Comparison of ENCODE assay signal across 26 mouse cellular contexts in the genomic region with DNA sequence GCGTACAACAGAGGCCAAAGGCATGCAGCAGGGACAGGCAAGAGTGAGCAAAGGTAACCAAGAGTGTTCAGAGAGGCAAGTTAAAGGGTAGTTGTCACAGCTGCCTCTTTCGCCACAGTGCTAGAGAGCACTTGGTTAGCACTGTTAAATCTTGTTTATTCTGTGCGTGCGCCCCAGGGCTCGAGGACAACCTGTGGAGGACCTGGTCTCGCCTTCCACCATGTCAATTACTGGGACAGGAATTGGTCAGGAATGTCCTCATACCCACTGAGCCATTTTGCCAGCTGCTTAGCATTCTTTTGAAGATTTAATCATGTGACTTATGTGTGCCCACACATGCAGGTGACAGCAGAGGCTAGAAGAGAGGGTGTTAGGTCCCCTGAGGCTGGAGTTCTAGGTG. TPM values are rescaled to one million over a fixed set of nuclear protein-coding genes. Genes with fewer than 3 reads are reported as not detected.
DNase-seq lines count a peak whose midpoint lies in the region; ATAC-seq and TF ChIP-seq lines count a peak whose summit lies in the region.
"Had no signal": no experiment of that assay in that cellular context is flagged by ENCODE, and none has a peak within 500 bp of the region (broad histone marks: within the 10 kb centered on the region; RNA-seq: fewer than 3 reads in every experiment).

No protein-coding gene starts in this region.

- DNase-seq in hindbrain, embryonic 11.5 days (ENCODE audit: low spot score) = no peak
- peak; percentile 23 for DNase-seq in kidney, adult 2 months
- DNase-seq in kidney, adult 18-20 months = no peak
- DNase-seq in lung, postnatal 0 days (ENCODE audit: low spot score) = peak; percentile 68
- no peak for DNase-seq in lung, postnatal 10 days
- no peak for DNase-seq in limb, embryonic 10.5 days (ENCODE audit: low spot score)
- DNase-seq: adrenal gland, adult 2 months; adrenal gland, postnatal 10 days; adrenal gland, postnatal 25 days; cerebellum, adult 11 months; cerebellum, adult 18-20 months; cerebellum, adult 8-10 months; cerebellum, adult 9-11 months; cerebellum, postnatal 14 days; cerebellum, postnatal 36 days; embryo, embryonic 11 days had no signal

- WGBS in hindbrain, embryonic 11.5 days = 86% methylated on average over 6 of the region's 6 CpGs
- 86% methylated on average over 6 of the region's 6 CpGs for WGBS in hindbrain, embryonic 12.5 days
- 80% methylated on average over 6 of the region's 6 CpGs for WGBS in kidney, adult 2 months
- WGBS in lung, postnatal 0 days = 64% methylated on average over 6 of the region's 6 CpGs
- WGBS in limb, embryonic 10.5 days = 82% methylated on average over 6 of the region's 6 CpGs

- TF ChIP-seq EP300 in lung, postnatal 0 days (IDR thresholded peaks at IDR 0.05) = no peak

- H3K36me3 ChIP-seq in hindbrain, embryonic 11.5 days (ENCODE audit: control insufficient read depth, insufficient read depth, low read length) = no peaks in the 10 kb centered on the region
- H3K36me3 ChIP-seq in hindbrain, embryonic 12.5 days = peaks cover 19% of the 10 kb centered on the region
- no peaks in the 10 kb centered on the region for H3K36me3 ChIP-seq in kidney, adult 2 months (ENCODE audit: control insufficient read depth, insufficient read depth, low read length)
- no peaks in the 10 kb centered on the region for H3K36me3 ChIP-seq in lung, postnatal 0 days (ENCODE audit: insufficient read depth, low read length)
- H3K36me3 ChIP-seq in limb, embryonic 10.5 days = peaks cover 23% of the 10 kb centered on the region

- no peak overlapping the region for H3K4me3 ChIP-seq in hindbrain, embryonic 11.5 days (ENCODE audit: low read depth, low read length)
- no peak overlapping the region for H3K4me3 ChIP-seq in hindbrain, embryonic 12.5 days
- H3K4me3 ChIP-seq in kidney, adult 2 months (ENCODE audit: insufficient read depth, low read depth, low read length) = no peak overlapping the region
- no peak overlapping the region for H3K4me3 ChIP-seq in lung, postnatal 0 days (ENCODE audit: low read depth, low read length)
- H3K4me3 ChIP-seq in limb, embryonic 10.5 days = no peak overlapping the region
- H3K4me3 ChIP-seq: embryonic facial prominence, embryonic 13.5 days; embryonic facial prominence, embryonic 15.5 days; erythroblast, embryonic 14.5 days; forebrain, embryonic 10.5 days; forebrain, embryonic 12.5 days had no signal

- TF ChIP-seq POLR2A in kidney, adult 2 months (IDR thresholded peaks at IDR 0.05; ENCODE audit: low read depth, low read length) = no peak

- H3K9me3 ChIP-seq in hindbrain, embryonic 11.5 days (ENCODE audit: control insufficient read depth, low read length) = no peaks in the 10 kb centered on the region
- no peaks in the 10 kb centered on the region for H3K9me3 ChIP-seq in hindbrain, embryonic 12.5 days (replicated peaks)
- no peaks in the 10 kb centered on the region for H3K9me3 ChIP-seq in lung, postnatal 0 days (ENCODE audit: low read length)
- H3K9me3 ChIP-seq in limb, embryonic 10.5 days (replicated peaks) = no peaks in the 10 kb centered on the region
- H3K9me3 ChIP-seq: embryonic facial prominence, embryonic 13.5 days; embryonic facial prominence, embryonic 15.5 days; forebrain, embryonic 10.5 days; forebrain, embryonic 12.5 days had no signal

- H3K27ac ChIP-seq in hindbrain, embryonic 11.5 days (ENCODE audit: low read depth, low read length) = no peak overlapping the region
- no peak overlapping the region for H3K27ac ChIP-seq in hindbrain, embryonic 12.5 days
- H3K27ac ChIP-seq in kidney, adult 2 months (ENCODE audit: insufficient read depth, low read depth, low read length) = no peak overlapping the region
- no peak overlapping the region for H3K27ac ChIP-seq in lung, postnatal 0 days (ENCODE audit: low read length)
- 0 out of 2 replicates have a peak overlapping the region, but pooled peaks have one; percentile 5 for H3K27ac ChIP-seq in limb, embryonic 10.5 days
- H3K27ac ChIP-seq: embryonic facial prominence, embryonic 13.5 days; embryonic facial prominence, embryonic 15.5 days; forebrain, embryonic 10.5 days; forebrain, embryonic 12.5 days had no signal

- no peaks in the 10 kb centered on the region for H3K27me3 ChIP-seq in hindbrain, embryonic 11.5 days (ENCODE audit: control insufficient read depth, insufficient read depth, low read length)
- H3K27me3 ChIP-seq in hindbrain, embryonic 12.5 days = 0 out of 2 replicates have a peak, but pooled peaks cover 3% of the 10 kb centered on the region
- no peaks in the 10 kb centered on the region for H3K27me3 ChIP-seq in kidney, adult 2 months (replicated peaks; ENCODE audit: control insufficient read depth, insufficient read depth, low read length)
- no peaks in the 10 kb centered on the region for H3K27me3 ChIP-seq in lung, postnatal 0 days (replicated peaks; ENCODE audit: insufficient read depth, low read length)
- H3K27me3 ChIP-seq in limb, embryonic 10.5 days (ENCODE audit: low read depth, poor library complexity, severe bottlenecking) = peaks cover 4% of the 10 kb centered on the region

- no peak for ATAC-seq in hindbrain, embryonic 11.5 days (ENCODE audit: low FRiP score)
- no peak for ATAC-seq in hindbrain, embryonic 12.5 days (ENCODE audit: low FRiP score)
- peak; percentile 83 for ATAC-seq in lung, postnatal 0 days
- ATAC-seq in megakaryocyte-erythroid progenitor cell, adult 5-6 weeks (replicated peaks; ENCODE audit: low FRiP score, low TSS enrichment, poor library complexity, severe bottlenecking) = no peak
- ATAC-seq: forebrain, embryonic 14.5 days had no signal

- H3K4me2 ChIP-seq in hindbrain, embryonic 11.5 days (replicated peaks; ENCODE audit: low read depth, low read length) = no peak overlapping the region
- no peak overlapping the region for H3K4me2 ChIP-seq in hindbrain, embryonic 12.5 days (replicated peaks)
- no peak overlapping the region for H3K4me2 ChIP-seq in lung, postnatal 0 days (replicated peaks; ENCODE audit: low read depth, low read length)
- H3K4me2 ChIP-seq: embryonic facial prominence, embryonic 13.5 days; embryonic facial prominence, embryonic 15.5 days; forebrain, embryonic 12.5 days had no signal

- no peaks in the 10 kb centered on the region for H3K4me1 ChIP-seq in hindbrain, embryonic 11.5 days (replicated peaks; ENCODE audit: control insufficient read depth, insufficient read depth, low read length)
- H3K4me1 ChIP-seq in hindbrain, embryonic 12.5 days = no peaks in the 10 kb centered on the region
- H3K4me1 ChIP-seq in kidney, adult 2 months (ENCODE audit: control insufficient read depth, insufficient read depth, low read length) = no peaks in the 10 kb centered on the region
- H3K4me1 ChIP-seq in lung, postnatal 0 days (ENCODE audit: insufficient read depth, low read depth, low read length) = no peaks in the 10 kb centered on the region
- H3K4me1 ChIP-seq in limb, embryonic 10.5 days = peaks cover 10% of the 10 kb centered on the region
- H3K4me1 ChIP-seq: embryonic facial prominence, embryonic 13.5 days; forebrain, embryonic 10.5 days; forebrain, embryonic 12.5 days had no signal

- H3K9ac ChIP-seq in hindbrain, embryonic 11.5 days (ENCODE audit: low read depth, low read length) = 0 out of 2 replicates have a peak overlapping the region, but pooled peaks have one; percentile 7
- H3K9ac ChIP-seq in hindbrain, embryonic 12.5 days = no peak overlapping the region
- H3K9ac ChIP-seq in lung, postnatal 0 days (replicated peaks; ENCODE audit: low read depth) = no peak overlapping the region
- H3K9ac ChIP-seq: embryonic facial prominence, embryonic 13.5 days; embryonic facial prominence, embryonic 15.5 days; forebrain, embryonic 12.5 days had no signal

- TF ChIP-seq CTCF in kidney, adult 2 months (conservative IDR thresholded peaks at IDR 0.05; ENCODE audit: insufficient read depth, insufficient read length, low read depth, low read length) = no peak
- no peak for TF ChIP-seq CTCF in lung, postnatal 0 days (IDR thresholded peaks at IDR 0.05)

RNA-seq across cellular contexts. Expression of gene Smim5, which starts 10.6 kb away (rescaled TPM):
- 3.4 and 3.8 TPM in 2 replicates for polyA plus RNA-seq in hindbrain, embryonic 11.5 days (2014; fragmentation: Nextera tagmentation; extraction: Ambion mirVana)
- polyA plus RNA-seq in hindbrain, embryonic 12.5 days (2016; fragmentation: Nextera tagmentation; extraction: Ambion mirVana) = 2.3 and 4.2 TPM in 2 replicates
- polyA plus RNA-seq in kidney, adult 2 months (2012; rRNA removed) = 26.1 and 26.7 TPM in 2 replicates
- polyA plus RNA-seq in lung, postnatal 0 days (2015; fragmentation: Nextera tagmentation; extraction: Ambion mirVana) = 25.8 and 27.6 TPM in 2 replicates
- 1.7 and 2.0 TPM in 2 replicates for polyA plus RNA-seq in limb, embryonic 10.5 days (2016; fragmentation: Nextera tagmentation; extraction: Ambion mirVana)
- 40.3 and 83.8 TPM in 2 replicates for total RNA-seq in megakaryocyte-erythroid progenitor cell, adult 5-6 weeks (2014; fragmentation: Nextera tagmentation)
- 24.6 and 29.4 TPM in 2 replicates for total RNA-seq in megakaryocyte-erythroid progenitor cell, adult 5-6 weeks (2017)

RNA-seq across cellular contexts. Expression of gene Smim6, which starts 22.7 kb away (rescaled TPM):
- 0.40 and 0.65 TPM in 2 replicates for polyA plus RNA-seq in hindbrain, embryonic 11.5 days (2014; fragmentation: Nextera tagmentation; extraction: Ambion mirVana)
- 1.3 TPM in 2 replicates for polyA plus RNA-seq in hindbrain, embryonic 12.5 days (2016; fragmentation: Nextera tagmentation; extraction: Ambion mirVana)
- 5.0 and 5.7 TPM in 2 replicates for polyA plus RNA-seq in kidney, adult 2 months (2012; rRNA removed)
- polyA plus RNA-seq in lung, postnatal 0 days (2015; fragmentation: Nextera tagmentation; extraction: Ambion mirVana) = 58.1 and 61.5 TPM in 2 replicates
- polyA plus RNA-seq in limb, embryonic 10.5 days (2016; fragmentation: Nextera tagmentation; extraction: Ambion mirVana) = 1.0 and 1.1 TPM in 2 replicates
- total RNA-seq in megakaryocyte-erythroid progenitor cell, adult 5-6 weeks (2014; fragmentation: Nextera tagmentation) = 2.0 and 5.2 TPM in 2 replicates
- total RNA-seq in megakaryocyte-erythroid progenitor cell, adult 5-6 weeks (2017) = not detected in 2 replicates
- total RNA-seq: adrenal gland, adult 2 months; adrenal gland, postnatal 25 days had no signal
- polyA plus RNA-seq: adrenal gland, adult 2 months; brain, embryonic 14.5 days had no signal

RNA-seq across cellular contexts. Expression of gene Myo15b, which starts 31.0 kb away (rescaled TPM):
- 0.09 TPM in 1 of 2 replicates, not detected in the other for polyA plus RNA-seq in hindbrain, embryonic 11.5 days (2014; fragmentation: Nextera tagmentation; extraction: Ambion mirVana)
- 0.05 and 0.12 TPM in 2 replicates for polyA plus RNA-seq in hindbrain, embryonic 12.5 days (2016; fragmentation: Nextera tagmentation; extraction: Ambion mirVana)
- polyA plus RNA-seq in kidney, adult 2 months (2012; rRNA removed) = 104 and 132 TPM in 2 replicates
- polyA plus RNA-seq in lung, postnatal 0 days (2015; fragmentation: Nextera tagmentation; extraction: Ambion mirVana) = 0.57 and 0.68 TPM in 2 replicates
- polyA plus RNA-seq in limb, embryonic 10.5 days (2016; fragmentation: Nextera tagmentation; extraction: Ambion mirVana) = 0.05 and 0.18 TPM in 2 replicates
- total RNA-seq in megakaryocyte-erythroid progenitor cell, adult 5-6 weeks (2014; fragmentation: Nextera tagmentation) = 0.11 TPM in 1 of 2 replicates, not detected in the other
- total RNA-seq in megakaryocyte-erythroid progenitor cell, adult 5-6 weeks (2017) = 0.69 TPM in 1 of 2 replicates, not detected in the other
- polyA plus RNA-seq: C2C12; erythroblast, embryonic 14.5 days; forebrain, embryonic 14.5 days had no signal

RNA-seq across cellular contexts. Expression of gene Sap30bp, which starts 43.9 kb away (rescaled TPM):
- polyA plus RNA-seq in hindbrain, embryonic 11.5 days (2014; fragmentation: Nextera tagmentation; extraction: Ambion mirVana) = 55.8 and 57.1 TPM in 2 replicates
- 51.0 and 54.4 TPM in 2 replicates for polyA plus RNA-seq in hindbrain, embryonic 12.5 days (2016; fragmentation: Nextera tagmentation; extraction: Ambion mirVana)
- 20.5 and 24.1 TPM in 2 replicates for polyA plus RNA-seq in kidney, adult 2 months (2012; rRNA removed)
- 21.2 and 22.8 TPM in 2 replicates for polyA plus RNA-seq in lung, postnatal 0 days (2015; fragmentation: Nextera tagmentation; extraction: Ambion mirVana)
- polyA plus RNA-seq in limb, embryonic 10.5 days (2016; fragmentation: Nextera tagmentation; extraction: Ambion mirVana) = 47.9 and 52.2 TPM in 2 replicates
- 20.8 and 33.2 TPM in 2 replicates for total RNA-seq in megakaryocyte-erythroid progenitor cell, adult 5-6 weeks (2014; fragmentation: Nextera tagmentation)
- total RNA-seq in megakaryocyte-erythroid progenitor cell, adult 5-6 weeks (2017) = 251 and 314 TPM in 2 replicates

RNA-seq across cellular contexts. Expression of gene Recql5, which starts 44.1 kb away (rescaled TPM):
- 16.0 and 19.9 TPM in 2 replicates for polyA plus RNA-seq in hindbrain, embryonic 11.5 days (2014; fragmentation: Nextera tagmentation; extraction: Ambion mirVana)
- 31.8 and 34.7 TPM in 2 replicates for polyA plus RNA-seq in hindbrain, embryonic 12.5 days (2016; fragmentation: Nextera tagmentation; extraction: Ambion mirVana)
- 16.9 and 18.8 TPM in 2 replicates for polyA plus RNA-seq in kidney, adult 2 months (2012; rRNA removed)
- polyA plus RNA-seq in lung, postnatal 0 days (2015; fragmentation: Nextera tagmentation; extraction: Ambion mirVana) = 9.2 and 9.9 TPM in 2 replicates
- polyA plus RNA-seq in limb, embryonic 10.5 days (2016; fragmentation: Nextera tagmentation; extraction: Ambion mirVana) = 30.4 and 34.6 TPM in 2 replicates
- total RNA-seq in megakaryocyte-erythroid progenitor cell, adult 5-6 weeks (2014; fragmentation: Nextera tagmentation) = 19.7 and 22.7 TPM in 2 replicates
- 17.0 and 21.0 TPM in 2 replicates for total RNA-seq in megakaryocyte-erythroid progenitor cell, adult 5-6 weeks (2017)

Comparison
In these comparisons a context has a peak if more than half of its experiments do, and no peak if none do; other contexts are left out.
1. DNase-seq: peak in kidney, adult 2 months (single experiment) and lung, postnatal 0 days (single experiment); none in hindbrain, embryonic 11.5 days (single experiment), kidney, adult 18-20 months (single experiment), lung, postnatal 10 days (single experiment) and limb, embryonic 10.5 days (single experiment).
2. RNA of gene Myo15b, which starts 31.0 kb away (polyA plus RNA-seq): 104 to 132 TPM in kidney, adult 2 months; 0.57 to 0.68 TPM in lung, postnatal 0 days, 0.05 to 0.18 TPM in limb, embryonic 10.5 days, 0.05 to 0.12 TPM in hindbrain, embryonic 12.5 days and 0.09 TPM in hindbrain, embryonic 11.5 days; every median in the first group is over 10 times any median in the second.